Mouse (Mus musculus): ENCODE results near the gene Ubqln5. TPM values are rescaled to one million over a fixed set of nuclear protein-coding genes. Genes with fewer than 3 reads are reported as not detected.

Gene Ubqln5
- not detected in 2 replicates for polyA plus RNA-seq (2012; rRNA removed)

DNA sequence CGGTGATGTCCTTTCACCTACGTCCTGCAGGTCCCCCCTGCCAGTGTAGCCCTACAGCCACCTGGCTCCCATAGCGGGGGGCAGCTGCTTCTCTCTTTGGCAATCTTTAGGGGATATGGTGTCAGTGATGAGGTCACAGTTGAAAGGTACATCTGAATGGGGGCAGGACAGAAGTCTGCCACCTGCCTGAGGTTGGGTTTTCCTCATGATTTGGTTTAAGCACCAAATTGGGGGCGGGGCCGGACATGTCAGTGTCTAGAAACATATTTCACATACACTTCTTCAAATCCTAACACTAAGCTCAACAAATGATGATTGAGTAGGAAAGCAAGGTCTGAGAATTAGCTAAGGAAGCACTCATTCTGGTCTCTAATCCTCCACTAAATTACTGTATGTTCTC, at the start of gene Ubqln5:
TSS of gene Ubqln5 (minus strand) at position 101 of the 400 bp plus-strand sequence.

DNA sequence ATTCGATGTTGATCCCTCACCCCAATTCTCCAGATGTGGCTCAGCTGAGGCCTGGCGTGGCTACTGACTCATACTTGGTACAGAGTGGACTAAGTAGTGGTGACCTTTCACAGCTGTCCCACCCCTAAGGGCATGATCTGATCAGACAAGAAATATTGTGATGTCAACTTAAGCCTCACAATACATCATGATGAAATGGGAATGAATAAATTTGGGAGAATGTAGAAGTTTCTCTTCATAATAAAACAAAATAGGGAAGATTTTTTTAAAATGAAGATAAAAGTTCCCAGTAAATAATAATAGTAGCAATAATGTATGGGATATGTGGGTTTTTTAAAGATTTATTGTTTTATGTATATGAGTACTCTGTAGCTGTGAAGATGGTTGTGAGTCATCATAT, 20.8 kb upstream of the Ubqln5 start, which contains the start of gene Ubqlnl:
TSS of gene Ubqlnl (minus strand) at position 101 of the 400 bp plus-strand sequence.

DNA sequence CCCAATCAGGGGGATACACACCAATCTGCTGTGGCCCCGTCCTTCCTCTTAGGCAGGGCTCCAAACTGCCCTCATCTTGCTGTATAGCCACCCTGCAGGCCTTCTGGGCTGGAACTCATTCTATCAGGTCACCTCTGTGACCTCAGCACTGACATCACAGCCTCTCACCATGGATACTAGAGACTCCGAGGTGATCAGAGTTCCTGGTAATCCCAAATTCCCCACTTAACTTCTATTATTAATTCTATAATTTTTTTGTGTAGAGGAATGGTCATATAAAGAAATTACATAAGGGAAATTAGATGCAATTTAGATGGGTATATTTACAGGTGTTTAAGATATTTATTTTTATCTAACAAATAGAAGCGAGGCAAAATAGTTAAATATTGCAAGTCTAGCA, 13.6 kb upstream of the Ubqln5 start, which contains the start of gene Ubqln3:
TSS of gene Ubqln3 (minus strand) at position 101 of the 400 bp plus-strand sequence.

GRCm38 (mm10) chr7:104137305-104137704, 7.7 kb upstream of the Ubqln5 start, which contains the start of gene Olfr643:
Gene Olfr643 (minus strand): TSS chr7:104137405.

DNA sequence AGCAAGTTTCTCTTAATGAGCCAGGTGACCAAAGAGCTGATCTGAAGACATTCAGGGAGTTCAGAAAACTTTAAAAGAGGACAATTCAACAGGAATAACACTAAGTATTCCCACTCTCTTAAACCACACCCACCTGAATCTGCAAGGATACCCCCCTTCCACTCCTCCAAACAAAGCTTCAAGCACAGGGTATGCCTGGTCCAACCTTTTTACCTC, 25.0 kb downstream of the Ubqln5 start, which contains the start of gene Olfr646:
TSS of gene Olfr646 (plus strand) at position 117 of the 216 bp plus-strand sequence.

DNA sequence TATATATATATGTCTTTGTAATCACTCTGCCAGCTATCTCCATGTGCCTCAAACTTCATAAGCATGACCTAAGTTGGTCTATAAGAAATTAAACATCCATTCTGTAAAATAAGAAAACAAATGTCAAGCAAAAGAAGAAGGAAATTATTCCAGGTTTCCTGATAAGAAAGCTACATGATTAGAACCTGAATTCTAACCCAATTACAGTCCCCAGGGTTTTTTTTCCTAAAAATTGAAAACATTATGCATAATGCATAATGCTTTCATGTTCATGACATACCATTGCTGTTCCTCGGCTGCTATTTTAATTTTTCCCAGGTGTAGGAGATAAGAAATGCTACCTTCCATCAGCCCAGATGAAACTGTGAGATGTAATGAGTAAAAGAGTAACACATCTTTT, 44.3 kb downstream of the Ubqln5 start, which contains the start of gene Olfr645:
TSS of gene Olfr645 (minus strand) at position 101 of the 400 bp plus-strand sequence.

Other genes with a start within 250 kb of the Ubqln5 start
- gene Olfr66, start 243.6 kb downstream of the Ubqln5 start, polyA plus RNA-seq (2012; rRNA removed): not detected in 2 replicates
- gene Olfr64, start 235.3 kb downstream of the Ubqln5 start, polyA plus RNA-seq (2012; rRNA removed): not detected in 2 replicates
- not detected in 2 replicates for gene Olfr65, start 226.3 kb downstream of the Ubqln5 start, polyA plus RNA-seq (2012; rRNA removed)
- gene Olfr631, start 201.0 kb downstream of the Ubqln5 start, polyA plus RNA-seq (2012; rRNA removed): not detected in 2 replicates
- gene Olfr632, start 195.5 kb downstream of the Ubqln5 start, polyA plus RNA-seq (2012; rRNA removed): 0.03 TPM in 1 of 2 replicates, not detected in the other
- gene Olfr633, start 185.4 kb downstream of the Ubqln5 start, polyA plus RNA-seq (2012; rRNA removed): not detected in 2 replicates
- not detected in 2 replicates for gene Olfr635, start 158.7 kb downstream of the Ubqln5 start, polyA plus RNA-seq (2012; rRNA removed)
- not detected in 2 replicates for gene Olfr638, start 131.1 kb downstream of the Ubqln5 start, polyA plus RNA-seq (2012; rRNA removed)
- gene Olfr639, start 112.5 kb downstream of the Ubqln5 start, polyA plus RNA-seq (2012; rRNA removed): 0.01 TPM in 1 of 2 replicates, not detected in the other
- gene Olfr640, start 104.3 kb downstream of the Ubqln5 start, polyA plus RNA-seq (2012; rRNA removed): not detected in 2 replicates
- not detected in 2 replicates for gene Olfr641, start 94.4 kb downstream of the Ubqln5 start, polyA plus RNA-seq (2012; rRNA removed)
- gene Olfr642, start 77.2 kb downstream of the Ubqln5 start, polyA plus RNA-seq (2012; rRNA removed): not detected in 2 replicates
- gene 4930516K23Rik, start 68.4 kb downstream of the Ubqln5 start, polyA plus RNA-seq (2012; rRNA removed): not detected in 2 replicates
- gene Olfr644, start 58.0 kb downstream of the Ubqln5 start, polyA plus RNA-seq (2012; rRNA removed): not detected in 2 replicates
- not detected in 2 replicates for gene Olfr645, start 44.4 kb downstream of the Ubqln5 start, polyA plus RNA-seq (2012; rRNA removed)
- gene Olfr646, start 25.0 kb downstream of the Ubqln5 start, polyA plus RNA-seq (2012; rRNA removed): not detected in 2 replicates
- gene Olfr643, start 7.6 kb upstream of the Ubqln5 start, polyA plus RNA-seq (2012; rRNA removed): not detected in 2 replicates
- gene Ubqln3, start 13.5 kb upstream of the Ubqln5 start, polyA plus RNA-seq (2012; rRNA removed): not detected in 2 replicates
- not detected in 2 replicates for gene Ubqlnl, start 20.7 kb upstream of the Ubqln5 start, polyA plus RNA-seq (2012; rRNA removed)
- gene Olfm5, start 35.0 kb upstream of the Ubqln5 start, polyA plus RNA-seq (2012; rRNA removed): 0.17 TPM in 1 of 2 replicates, not detected in the other
- gene Olfr648, start 53.6 kb upstream of the Ubqln5 start, polyA plus RNA-seq (2012; rRNA removed): 0.17 and 0.18 TPM in 2 replicates
- not detected in 2 replicates for gene Olfr649, start 66.2 kb upstream of the Ubqln5 start, polyA plus RNA-seq (2012; rRNA removed)
- gene Trim6, start 89.0 kb upstream of the Ubqln5 start, polyA plus RNA-seq (2012; rRNA removed): 0.39 and 0.59 TPM in 2 replicates
- 2.1 and 3.1 TPM in 2 replicates for gene Trim34a, start 114.6 kb upstream of the Ubqln5 start, polyA plus RNA-seq (2012; rRNA removed)
- 0.16 and 0.21 TPM in 2 replicates for gene Trim5, start 158.3 kb upstream of the Ubqln5 start, polyA plus RNA-seq (2012; rRNA removed)
- gene Trim12a, start 185.6 kb upstream of the Ubqln5 start, polyA plus RNA-seq (2012; rRNA removed): 2.9 and 3.8 TPM in 2 replicates
- gene Trim34b, start 199.6 kb upstream of the Ubqln5 start, polyA plus RNA-seq (2012; rRNA removed): 0.04 TPM in 1 of 2 replicates, not detected in the other
- 1.7 and 1.9 TPM in 2 replicates for gene Trim12c, start 223.5 kb upstream of the Ubqln5 start, polyA plus RNA-seq (2012; rRNA removed)
- 0.05 TPM in 1 of 2 replicates, not detected in the other for gene Trim30b, start 240.1 kb upstream of the Ubqln5 start, polyA plus RNA-seq (2012; rRNA removed)